Mouse (Mus musculus) layer of hippocampus, adult 18-20 months (tissue): ENCODE measurements around the gene Ifnar1. TPM values are rescaled to one million over a fixed set of nuclear protein-coding genes. Genes with fewer than 3 reads are reported as not detected.

ENCODE experiments used
- DNase-seq, 2 experiments: peaks; one replicate each; pipeline ENCODE4 v3.0.0; 2022; ENCODE audit warnings: low spot score in 2 of 2
- total RNA-seq, 2 experiments: library from RNA; stranded (reverse); gene quantifications; 2 replicates each; pipeline ENCODE4 v1.2.3; 2021

The Ifnar1 gene
- total RNA-seq, 2 experiments from 2014 or later = 40.9 to 44.4 TPM

GRCm38 (mm10) chr16:91537065-91537464, 52.0 kb downstream of the Ifnar1 start:
- DNase-seq = no peak

- DNase-seq = no peak
Measured at GRCm38 (mm10) chr16:91538051-91538450, 53.0 kb downstream of the Ifnar1 start.

GRCm38 (mm10) chr16:91538513-91538912, 53.5 kb downstream of the Ifnar1 start:
- no peak for DNase-seq

- DNase-seq = peak; percentile 70 to 83
Measured at GRCm38 (mm10) chr16:91541573-91542081, 56.6 kb downstream of the Ifnar1 start.

GRCm38 (mm10) chr16:91543619-91544018, 58.6 kb downstream of the Ifnar1 start:
- no peak for DNase-seq

- DNase-seq = no peak
Measured at GRCm38 (mm10) chr16:91545597-91546281, 60.7 kb downstream of the Ifnar1 start.

- no peak for DNase-seq
Measured at GRCm38 (mm10) chr16:91546391-91546835, 61.4 kb downstream of the Ifnar1 start.

- peak in 1 of 2 experiments; percentile 48 for DNase-seq
Measured at GRCm38 (mm10) chr16:91546836-91547741, 62.1 kb downstream of the Ifnar1 start, which contains the start of gene Ifngr2. TSS of gene Ifngr2 (plus strand) at chr16:91547072.

- DNase-seq = no peak
Measured at GRCm38 (mm10) chr16:91547974-91548373, 62.9 kb downstream of the Ifnar1 start.

GRCm38 (mm10) chr16:91548586-91548985, 63.5 kb downstream of the Ifnar1 start:
- no peak for DNase-seq

GRCm38 (mm10) chr16:91548996-91549395, 64.0 kb downstream of the Ifnar1 start:
- no peak for DNase-seq

- no peak for DNase-seq
Measured at GRCm38 (mm10) chr16:91549616-91550015, 64.6 kb downstream of the Ifnar1 start.

- DNase-seq = no peak
Measured at GRCm38 (mm10) chr16:91551081-91551524, 66.1 kb downstream of the Ifnar1 start.

GRCm38 (mm10) chr16:91552072-91552471, 67.0 kb downstream of the Ifnar1 start:
- no peak for DNase-seq

- DNase-seq = peak in 1 of 2 experiments; percentile 58
Measured at GRCm38 (mm10) chr16:91553625-91554024, 68.6 kb downstream of the Ifnar1 start.

- DNase-seq = no peak
Measured at GRCm38 (mm10) chr16:91555017-91555605, 70.1 kb downstream of the Ifnar1 start.

- no peak for DNase-seq
Measured at GRCm38 (mm10) chr16:91556659-91557058, 71.6 kb downstream of the Ifnar1 start.
